Mouse (Mus musculus): ENCODE measurements around the gene Mroh9.

DNA sequence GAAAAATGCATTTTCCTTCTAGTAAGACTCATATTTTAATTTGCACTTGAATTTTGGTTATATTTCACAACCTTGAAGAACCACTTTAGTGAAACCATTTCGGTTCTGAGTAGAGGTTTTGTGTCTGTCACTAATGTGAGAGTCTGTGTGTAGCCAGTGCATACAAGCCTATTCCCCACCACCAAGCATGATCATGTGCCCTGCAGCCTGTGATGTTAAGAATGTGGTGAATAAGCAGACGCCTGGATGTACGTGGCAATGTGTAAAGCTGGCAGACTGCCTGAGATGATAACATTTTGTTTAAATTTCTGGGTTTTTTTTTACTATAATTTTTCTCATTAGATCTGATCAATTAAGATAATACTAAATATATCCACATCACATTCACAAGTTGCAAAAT, 44.5 kb upstream of the Mroh9 start:
- TF ChIP-seq POLR2A (IDR thresholded peaks at IDR 0.05; ENCODE audit: control insufficient read depth, low read depth, low read length): no peak
- no peak for TF ChIP-seq CTCF (IDR thresholded peaks at IDR 0.05; ENCODE audit: control insufficient read depth, insufficient read depth, insufficient replicate concordance, low read depth, low read length)
